Mouse (Mus musculus) hindbrain, embryonic 10.5 days (tissue): ENCODE measurements around the gene Coa7. TPM values are rescaled to one million over a fixed set of nuclear protein-coding genes. Genes with fewer than 3 reads are reported as not detected.

Source experiments
- DNase-seq: peaks from one replicate; pipeline ENCODE4 v3.0.0-alpha.2; 2017; ENCODE audit warnings: low spot score
- H3K27ac ChIP-seq: fragments of 300-500 bp; sonication (generic); 2 replicates; pipeline ENCODE4 v1.5.1; 2016; ENCODE audit warnings: mild to moderate bottlenecking, moderate library complexity
- H3K27me3 ChIP-seq: fragments of 300-500 bp; sonication (generic); 2 replicates; pipeline ENCODE4 v1.6.1; 2016; ENCODE audit warnings: mild to moderate bottlenecking; ENCODE audit not compliant: poor library complexity, insufficient read depth, severe bottlenecking
- H3K36me3 ChIP-seq: fragments of 300-500 bp; sonication (generic); 2 replicates; pipeline ENCODE4 v1.6.1; 2016; ENCODE audit warnings: mild to moderate bottlenecking, moderate library complexity
- H3K4me1 ChIP-seq: fragments of 300-500 bp; sonication (generic); replicated peaks from 2 replicates; pipeline ENCODE4 v1.6.1; 2016; ENCODE audit warnings: mild to moderate bottlenecking
- H3K4me3 ChIP-seq: fragments of 300-500 bp; sonication (generic); 2 replicates; pipeline ENCODE4 v1.5.1; 2016; ENCODE audit warnings: mild to moderate bottlenecking, moderate library complexity
- H3K9me3 ChIP-seq: fragments of 300-500 bp; sonication (generic); 2 replicates; pipeline ENCODE4 v1.6.1; 2016; ENCODE audit warnings: mild to moderate bottlenecking, moderate library complexity
- WGBS: fragments of 180-500 bp; shearing (Covaris S2); methylation state at CpG from one replicate; pipeline ENCODE4 v1.1.7; 2016; 5-methylcytosine and 5-hydroxymethylcytosine counted together
- polyA plus RNA-seq: library from polyadenylated mRNA; unstranded; fragments of >200 nt; fragmentation: Nextera tagmentation; extraction: Ambion mirVana; gene quantifications from 2 replicates; pipeline ENCODE4 v1.2.1, GENCODE M21; 2016

Coa7 gene
- polyA plus RNA-seq, 1 experiment from 2014 or later = 68.6 TPM

DNA sequence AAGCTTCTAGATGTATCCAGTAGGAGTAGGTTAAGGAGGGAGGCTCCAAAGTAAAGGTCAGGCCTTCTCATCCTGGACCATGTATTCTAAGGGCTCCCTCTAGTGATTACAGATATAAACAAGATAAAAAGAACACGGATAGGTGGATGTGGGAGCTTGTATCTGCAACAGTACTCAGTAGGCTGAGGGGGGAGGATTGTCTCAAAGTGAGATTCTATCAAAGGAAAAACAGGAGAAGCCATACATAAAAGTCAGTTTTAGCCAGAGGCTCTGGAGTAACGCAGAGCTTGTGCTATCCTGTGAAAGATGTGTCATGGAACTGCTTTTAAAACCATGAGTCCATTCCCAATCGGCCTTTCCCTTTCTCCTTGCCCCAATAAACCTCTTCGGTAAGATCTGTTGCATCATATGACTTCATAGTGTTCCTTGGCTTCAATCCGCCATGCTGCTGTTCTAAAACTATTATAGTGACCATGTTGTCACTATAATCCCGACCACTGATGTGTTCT is 815 bp upstream of the Coa7 start:
- H3K27ac ChIP-seq = peak overlapping the region; percentile 89
- peaks cover 15% of the 10 kb centered on the region for H3K4me1 ChIP-seq
- H3K27me3 ChIP-seq = no peaks in the 10 kb centered on the region
- H3K36me3 ChIP-seq = peaks cover 24% of the 10 kb centered on the region
- no peaks in the 10 kb centered on the region for H3K9me3 ChIP-seq
- whole genome bisulfite sequencing = 39% methylated on average over 6 of the region's 6 CpGs
- DNase-seq = no peak
- peak overlapping the region; percentile 62 for H3K4me3 ChIP-seq

DNA sequence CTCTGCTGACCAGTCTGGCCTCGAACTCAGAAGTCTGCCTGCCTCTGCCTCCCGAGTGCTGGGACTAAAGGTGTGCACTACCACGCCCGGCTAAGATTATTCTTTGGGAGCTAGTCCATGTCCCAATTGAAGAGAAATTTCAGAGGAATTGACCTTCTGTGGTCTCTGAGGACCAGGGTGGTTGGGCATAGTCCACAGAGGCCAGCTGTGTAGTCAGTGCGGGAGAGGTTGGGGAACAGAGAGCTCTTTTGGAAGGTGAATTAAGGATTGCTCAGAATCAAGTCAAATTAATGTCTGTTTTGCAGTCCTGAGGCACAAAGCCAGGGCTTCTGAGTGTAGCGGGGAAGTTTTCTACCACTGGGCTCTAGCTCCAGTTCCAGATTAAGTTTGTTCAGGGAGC is 1.9 kb downstream of the Coa7 start:
- Histone ChIP-seq H3K4me1 (peaks cover 15% of the 10 kb centered on the region), H3K36me3 (peaks cover 51% of the 10 kb centered on the region), H3K9me3 (no peaks in the 10 kb centered on the region), H3K4me3 (no peak overlapping the region), H3K27me3 (no peaks in the 10 kb centered on the region), H3K27ac (no peak overlapping the region)
- no peak for DNase-seq
- WGBS = 95% methylated on average over 6 of the region's 6 CpGs

DNA sequence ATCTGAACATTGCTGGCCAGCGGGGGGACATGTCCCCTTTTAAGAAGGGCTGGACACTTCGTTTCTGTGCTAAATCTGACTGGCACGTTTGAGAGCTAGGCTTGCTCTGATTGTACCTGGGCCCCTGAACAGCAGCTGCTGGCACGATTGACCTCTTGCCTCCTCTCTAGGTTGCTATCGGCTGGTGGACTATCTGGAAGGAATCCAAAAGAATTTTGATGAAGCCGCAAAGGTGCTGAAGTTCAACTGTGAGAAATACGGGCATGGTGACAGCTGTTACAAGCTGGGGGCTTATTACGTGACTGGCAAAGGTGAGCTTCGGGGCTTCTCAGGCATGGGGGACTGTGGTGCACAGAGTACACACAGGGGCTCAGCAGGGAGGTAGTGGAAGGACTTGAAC is 4.1 kb downstream of the Coa7 start:
- DNase-seq = no peak
- Histone ChIP-seq H3K27ac (no peak overlapping the region), H3K27me3 (no peaks in the 10 kb centered on the region), H3K36me3 (peaks cover 73% of the 10 kb centered on the region), H3K9me3 (no peaks in the 10 kb centered on the region), H3K4me3 (no peak overlapping the region), H3K4me1 (peaks cover 15% of the 10 kb centered on the region)
- 92% methylated on average over 9 of the region's 9 CpGs for WGBS

DNA sequence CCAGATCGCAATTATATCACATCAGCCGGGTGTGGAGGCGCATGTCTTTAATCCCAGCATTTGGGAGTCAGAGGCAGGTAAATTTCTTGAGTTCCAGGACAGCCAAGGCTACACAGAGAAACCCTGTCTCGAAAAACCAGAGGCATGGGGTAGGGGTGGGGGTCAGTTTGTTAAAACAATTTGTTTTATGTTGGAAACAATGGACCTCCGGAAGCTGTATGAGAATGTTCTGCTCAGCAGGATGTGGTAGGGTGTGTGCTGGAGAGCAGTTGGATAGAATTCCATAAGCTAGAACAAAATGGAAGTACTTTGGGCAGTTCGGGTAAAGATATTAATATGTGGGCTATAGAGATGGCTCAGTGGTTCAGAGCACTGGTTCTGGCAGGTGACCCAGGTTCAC is 7.5 kb downstream of the Coa7 start:
- 91% methylated on average over 6 of the region's 6 CpGs for WGBS

DNA sequence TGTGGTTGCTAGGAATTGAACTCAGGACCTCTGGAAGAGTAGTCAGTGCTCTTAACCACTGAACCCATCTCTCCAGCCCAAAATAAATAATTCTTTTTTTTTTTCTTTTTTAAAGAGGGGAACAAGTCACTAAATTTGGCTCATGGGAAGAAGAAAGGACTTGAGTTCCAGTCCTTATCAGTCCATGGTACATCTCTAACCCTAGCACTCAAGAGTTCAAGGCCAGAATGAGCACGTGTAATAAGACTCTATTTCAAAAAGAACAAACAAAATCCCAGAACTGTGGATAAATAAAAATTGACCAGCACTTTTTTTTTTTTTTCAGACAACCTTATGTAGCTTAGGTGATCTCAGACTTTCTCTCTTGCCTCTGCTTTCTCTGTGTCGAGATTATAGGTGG is 8.8 kb downstream of the Coa7 start:
- no peak overlapping the region for H3K27ac ChIP-seq
- DNase-seq = no peak
- H3K27me3 ChIP-seq = no peaks in the 10 kb centered on the region
- peaks cover 21% of the 10 kb centered on the region for H3K4me1 ChIP-seq
- WGBS = 77% methylated on average over 2 of the region's 2 CpGs
- H3K4me3 ChIP-seq = no peak overlapping the region
- no peaks in the 10 kb centered on the region for H3K9me3 ChIP-seq
- peaks cover 89% of the 10 kb centered on the region for H3K36me3 ChIP-seq

More for the DNA sequence above, 7.5 kb downstream of the Coa7 start:
- no peak for DNase-seq
- peaks cover 98% of the 10 kb centered on the region for H3K36me3 ChIP-seq
- H3K27ac ChIP-seq = no peak overlapping the region
- H3K27me3 ChIP-seq = no peaks in the 10 kb centered on the region
- peaks cover 21% of the 10 kb centered on the region for H3K4me1 ChIP-seq
- H3K4me3 ChIP-seq = no peak overlapping the region
- no peaks in the 10 kb centered on the region for H3K9me3 ChIP-seq

DNA sequence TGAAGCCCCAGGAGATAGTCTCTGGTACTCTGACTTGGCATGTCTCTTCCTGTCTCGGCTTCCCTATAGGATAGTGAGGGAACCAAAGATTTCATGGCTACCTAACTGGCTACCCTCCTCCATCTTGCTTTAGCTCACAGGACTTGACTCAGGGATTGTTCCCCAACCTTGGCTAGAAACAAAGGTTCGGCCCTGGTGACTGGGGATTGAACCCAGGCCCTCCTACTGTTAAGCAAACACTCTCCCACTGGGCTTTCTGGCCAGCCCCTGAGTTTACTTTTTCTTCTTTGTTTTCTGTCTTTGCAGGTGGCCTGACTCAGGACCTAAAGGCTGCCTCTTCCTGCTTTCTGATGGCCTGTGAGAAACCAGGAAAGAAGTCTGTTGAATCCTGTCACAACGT is 9.9 kb downstream of the Coa7 start:
- Histone ChIP-seq H3K27me3 (no peaks in the 10 kb centered on the region), H3K4me3 (no peak overlapping the region), H3K36me3 (peaks cover 79% of the 10 kb centered on the region), H3K9me3 (no peaks in the 10 kb centered on the region), H3K4me1 (peaks cover 21% of the 10 kb centered on the region), H3K27ac (peak overlapping the region; percentile 62)
- 36% methylated on average over 3 of the region's 3 CpGs for WGBS
- DNase-seq = no peak

DNA sequence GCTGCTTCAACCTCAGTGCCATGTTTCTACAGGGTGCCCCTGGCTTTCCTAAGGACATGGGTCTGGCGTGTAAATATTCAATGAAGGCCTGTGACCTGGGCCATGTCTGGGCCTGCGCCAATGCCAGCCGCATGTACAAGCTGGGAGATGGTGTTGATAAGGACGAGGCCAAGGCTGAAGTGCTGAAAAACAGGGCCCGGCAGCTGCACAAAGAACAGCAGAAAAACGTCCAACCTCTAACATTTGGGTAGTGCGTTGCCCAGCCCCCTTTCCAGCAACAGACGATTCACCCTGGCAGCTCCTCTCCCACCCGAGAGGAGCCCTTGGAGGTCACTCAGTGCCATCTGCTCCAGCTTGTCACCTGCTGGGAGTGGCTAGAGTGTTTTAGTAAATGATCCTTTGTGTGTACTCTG is 10.4 kb downstream of the Coa7 start:
- 67% methylated on average over 9 of the region's 9 CpGs for WGBS
- H3K36me3 ChIP-seq = peaks cover 74% of the 10 kb centered on the region
- peak overlapping the region; percentile 62 for H3K27ac ChIP-seq
- DNase-seq = no peak
- no peak overlapping the region for H3K4me3 ChIP-seq
- H3K9me3 ChIP-seq = no peaks in the 10 kb centered on the region
- H3K4me1 ChIP-seq = peaks cover 21% of the 10 kb centered on the region
- no peaks in the 10 kb centered on the region for H3K27me3 ChIP-seq

DNA sequence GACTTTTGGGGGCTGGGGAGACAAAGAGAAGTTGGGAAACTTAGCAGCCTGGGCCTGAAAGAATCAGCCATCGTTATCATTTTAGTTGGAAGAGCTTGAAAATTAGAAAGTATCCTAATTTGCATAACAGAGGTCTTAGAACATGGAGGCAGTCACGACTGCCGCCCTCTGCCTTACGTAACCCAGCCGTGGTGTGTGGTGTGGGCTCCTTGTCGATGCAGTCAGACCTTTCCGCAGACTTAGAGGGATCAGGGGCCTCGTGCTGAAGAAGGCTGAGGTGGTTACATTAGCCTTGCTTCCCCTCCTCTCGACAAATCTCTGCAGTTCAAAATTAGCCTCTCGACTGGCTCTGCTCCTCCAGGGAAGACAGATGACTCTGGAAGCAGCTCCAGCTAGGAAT is 10.9 kb downstream of the Coa7 start:
- Histone ChIP-seq H3K27ac (peak overlapping the region; percentile 62), H3K27me3 (no peaks in the 10 kb centered on the region), H3K9me3 (no peaks in the 10 kb centered on the region), H3K36me3 (peaks cover 69% of the 10 kb centered on the region), H3K4me1 (peaks cover 22% of the 10 kb centered on the region), H3K4me3 (no peak overlapping the region)
- 69% methylated on average over 10 of the region's 10 CpGs for WGBS
- no peak for DNase-seq

DNA sequence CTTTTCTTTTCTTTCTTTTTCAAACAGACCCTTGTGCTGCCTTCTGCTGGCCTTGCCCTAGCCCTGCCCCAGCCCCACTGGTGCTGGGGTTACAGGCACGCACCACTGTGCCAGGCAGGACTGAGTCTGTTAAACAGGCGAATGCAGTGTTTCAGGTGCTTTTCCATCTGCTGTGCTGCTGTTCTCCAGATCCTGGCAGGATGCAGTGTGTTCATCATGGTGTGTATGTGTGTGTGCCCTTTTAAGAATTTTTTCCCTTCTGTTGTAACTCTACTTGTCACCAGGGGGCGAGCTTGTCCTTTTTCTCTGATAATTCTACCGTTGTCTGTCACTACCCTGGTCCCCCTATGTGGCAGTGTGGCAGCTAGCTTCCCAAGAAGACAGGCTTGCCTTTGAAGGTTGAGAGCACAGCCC is 11.3 kb downstream of the Coa7 start:
- H3K27ac ChIP-seq = peak overlapping the region; percentile 62
- peaks cover 64% of the 10 kb centered on the region for H3K36me3 ChIP-seq
- H3K27me3 ChIP-seq = no peaks in the 10 kb centered on the region
- no peaks in the 10 kb centered on the region for H3K9me3 ChIP-seq
- no peak overlapping the region for H3K4me3 ChIP-seq
- WGBS = 14% methylated on average over 4 of the region's 4 CpGs
- peaks cover 27% of the 10 kb centered on the region for H3K4me1 ChIP-seq
- DNase-seq = peak; percentile 73

DNA sequence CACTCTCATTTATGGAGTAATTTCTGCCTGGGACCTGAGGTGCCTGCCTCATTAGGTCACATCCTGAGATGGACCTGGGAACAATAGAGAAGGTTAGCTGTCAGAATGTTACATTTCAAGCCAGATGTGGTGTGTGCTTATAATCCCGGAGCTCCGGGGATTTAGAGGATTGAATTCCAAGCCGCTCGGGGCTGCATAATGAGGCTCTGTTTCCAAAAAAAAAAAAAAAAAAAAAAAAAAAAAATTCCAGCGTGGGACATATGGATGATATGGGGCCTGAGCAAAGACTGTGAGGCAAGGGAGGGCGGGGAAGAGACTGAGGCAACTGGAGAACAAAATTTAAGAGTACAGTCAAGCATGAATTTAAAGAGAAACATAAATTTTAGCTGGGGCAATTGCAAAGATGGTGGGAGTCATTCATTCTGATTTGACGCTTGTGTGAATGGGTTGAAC is 16.7 kb downstream of the Coa7 start:
- peaks cover 11% of the 10 kb centered on the region for H3K36me3 ChIP-seq
- H3K4me3 ChIP-seq = no peak overlapping the region
- WGBS = 17% methylated on average over 7 of the region's 7 CpGs
- H3K9me3 ChIP-seq = no peaks in the 10 kb centered on the region
- peaks cover 50% of the 10 kb centered on the region for H3K4me1 ChIP-seq
- no peaks in the 10 kb centered on the region for H3K27me3 ChIP-seq
- DNase-seq = no peak
- peak overlapping the region; percentile 82 for H3K27ac ChIP-seq

DNA sequence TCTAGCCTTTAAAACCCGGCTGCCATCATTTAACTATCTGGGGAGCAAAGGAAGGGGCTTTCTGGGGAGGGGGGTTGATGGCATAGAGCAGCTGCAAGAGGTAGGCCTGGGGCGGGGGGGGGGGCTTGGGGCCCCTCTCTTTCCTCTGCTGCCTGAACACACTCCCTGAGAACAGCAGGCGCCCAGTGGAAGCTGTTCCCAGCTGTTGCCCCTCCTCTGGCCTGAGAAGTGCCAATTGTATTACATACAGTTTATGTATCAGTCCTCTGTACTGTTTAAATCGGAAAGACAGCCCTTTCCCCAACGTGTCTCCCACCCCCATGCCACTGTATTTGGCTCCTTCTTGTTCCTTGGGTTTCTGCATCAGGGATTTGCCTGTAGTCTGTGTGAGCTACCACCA is 17.9 kb downstream of the Coa7 start:
- no peak for DNase-seq
- no peak overlapping the region for H3K4me3 ChIP-seq
- no peaks in the 10 kb centered on the region for H3K9me3 ChIP-seq
- H3K27ac ChIP-seq = peak overlapping the region; percentile 82
- no peaks in the 10 kb centered on the region for H3K27me3 ChIP-seq
- no peaks in the 10 kb centered on the region for H3K36me3 ChIP-seq
- peaks cover 61% of the 10 kb centered on the region for H3K4me1 ChIP-seq
- 20% methylated on average over 5 of the region's 5 CpGs for WGBS

DNA sequence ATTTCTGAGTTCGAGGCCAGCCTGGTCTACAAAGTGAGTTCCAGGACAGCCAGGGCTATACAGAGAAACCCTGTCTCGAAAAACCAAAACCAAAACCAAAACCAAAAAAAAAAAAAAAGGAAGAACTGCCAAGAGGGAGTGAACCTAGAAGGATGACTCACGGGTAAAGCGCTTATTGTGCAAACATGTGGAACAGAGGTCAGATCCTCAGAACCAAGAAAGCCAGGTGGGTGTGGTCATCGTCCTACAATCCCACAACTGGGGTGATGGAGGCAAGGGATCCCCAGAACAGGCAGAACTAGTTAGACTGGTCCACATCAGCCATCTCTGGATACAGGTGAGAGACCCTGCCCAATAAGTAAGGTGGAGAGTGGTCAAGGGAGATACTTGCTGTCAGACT is 19.2 kb downstream of the Coa7 start:
- Histone ChIP-seq H3K27ac (0 out of 2 replicates have a peak overlapping the region, but pooled peaks have one; percentile 64), H3K4me3 (no peak overlapping the region), H3K27me3 (no peaks in the 10 kb centered on the region), H3K9me3 (no peaks in the 10 kb centered on the region), H3K36me3 (no peaks in the 10 kb centered on the region), H3K4me1 (peaks cover 69% of the 10 kb centered on the region)
- DNase-seq = no peak
- WGBS = 90% methylated on average over 5 of the region's 5 CpGs

DNA sequence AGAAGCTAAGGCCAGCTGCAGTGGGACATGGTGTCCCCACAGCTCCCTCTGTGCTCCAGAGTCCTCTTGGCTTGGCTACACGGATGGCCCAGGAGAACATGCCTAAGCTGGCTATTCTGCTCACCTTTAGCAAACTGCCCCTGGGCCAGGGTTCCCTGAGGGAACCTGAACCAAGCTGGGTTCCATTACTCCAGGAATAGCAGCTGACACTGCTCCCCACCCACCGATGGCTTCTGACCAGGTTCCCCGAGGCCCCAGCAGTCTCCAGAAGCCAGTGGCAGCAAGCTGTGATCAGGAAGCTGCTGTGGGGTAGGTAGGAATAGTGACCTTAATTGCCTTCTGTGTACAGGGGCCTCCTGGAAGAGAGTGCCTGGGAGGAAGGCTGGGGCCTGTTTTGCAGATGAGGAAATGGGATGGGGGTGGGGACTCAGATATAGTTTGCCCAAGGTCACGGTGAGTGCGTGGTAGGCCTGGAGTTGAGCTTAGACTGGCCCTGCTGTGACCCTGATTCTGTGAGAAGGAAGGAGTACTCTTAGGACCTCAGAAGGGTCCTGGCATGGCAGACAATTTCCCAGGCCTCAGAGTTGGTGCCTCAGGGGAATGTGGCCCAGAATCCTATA is 20.4 kb downstream of the Coa7 start:
- DNase-seq = no peak
- no peaks in the 10 kb centered on the region for H3K27me3 ChIP-seq
- H3K4me1 ChIP-seq = peaks cover 69% of the 10 kb centered on the region
- peak overlapping the region; percentile 77 for H3K27ac ChIP-seq
- no peaks in the 10 kb centered on the region for H3K9me3 ChIP-seq
- WGBS = 57% methylated on average over 5 of the region's 5 CpGs
- no peak overlapping the region for H3K4me3 ChIP-seq
- no peaks in the 10 kb centered on the region for H3K36me3 ChIP-seq

DNA sequence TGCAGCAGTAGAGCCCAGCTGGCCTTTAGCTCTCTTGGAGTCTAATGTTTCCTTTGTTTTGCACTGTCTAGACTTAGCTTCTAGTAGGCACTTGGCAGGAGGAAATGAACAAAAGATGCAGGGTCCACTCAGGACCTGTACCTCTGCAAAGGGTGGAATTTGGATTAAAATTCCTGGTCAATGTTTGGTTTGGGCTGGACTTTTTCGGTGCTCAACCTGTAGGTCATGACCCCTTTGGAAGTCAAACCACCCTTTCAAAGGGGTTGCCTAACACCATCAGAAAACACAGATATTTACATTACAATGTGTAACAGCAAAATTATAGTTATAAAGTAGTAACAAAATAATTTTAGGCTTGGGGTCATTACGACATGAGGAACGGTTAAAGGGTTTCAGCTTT is 21.1 kb downstream of the Coa7 start:
- H3K4me3 ChIP-seq = no peak overlapping the region
- no peak for DNase-seq
- no peaks in the 10 kb centered on the region for H3K27me3 ChIP-seq
- H3K4me1 ChIP-seq = peaks cover 65% of the 10 kb centered on the region
- WGBS = 77% methylated on average over 3 of the region's 3 CpGs
- H3K9me3 ChIP-seq = no peaks in the 10 kb centered on the region
- H3K36me3 ChIP-seq = no peaks in the 10 kb centered on the region
- peak overlapping the region; percentile 85 for H3K27ac ChIP-seq
